Mouse (Mus musculus) spleen, adult 2 months (tissue): ENCODE measurements around the gene Dnah8.

ENCODE experiments used
- CTCF ChIP-seq: fragments of 200-500 bp; IDR thresholded peaks from 2 replicates; pipeline ENCODE4 v1.5.1; 2011; ENCODE audit warnings: mild to moderate bottlenecking, inconsistent platforms; ENCODE audit not compliant: insufficient read depth, insufficient read length, insufficient replicate concordance; ENCODE audit errors: extremely low read depth
- POLR2A ChIP-seq: fragments of 200-500 bp; IDR thresholded peaks from 2 replicates; pipeline ENCODE4 v1.6.1; 2011; ENCODE audit warnings: low read depth, low read length, inconsistent platforms

- no peak for TF ChIP-seq POLR2A
- TF ChIP-seq CTCF: no peak
These were observed 16.7 kb downstream of the Dnah8 start for GRCm38 (mm10) chr17:30640896-30641295.
